Mouse (Mus musculus) MEL-GATA-1-ER (cell line): ENCODE measurements at regions not wholly inside any gene's neighbourhood (a gene's known extent, or its start where the extent isn't known, plus 50 kb on each side); places are given as distances from the start of the nearest gene placed in this dataset.

ENCODE experiments used
- DNase-seq: peaks from one replicate; pipeline ENCODE4 v3.0.0-alpha.2; 2012; ENCODE audit warnings: low read depth; ENCODE audit errors: extremely low read depth

- no peak for DNase-seq
Observed at GRCm38 (mm10) chr2:45884680-45885079, 767.5 kb upstream of the Zeb2 start.

GRCm38 (mm10) chr2:45878656-45879055 is 761.5 kb upstream of the Zeb2 start:
- DNase-seq = no peak

- no peak for DNase-seq
Observed at GRCm38 (mm10) chr2:45859901-45860331, 742.7 kb upstream of the Zeb2 start.

GRCm38 (mm10) chr2:45859445-45859844 is 742.2 kb upstream of the Zeb2 start:
- no peak for DNase-seq

GRCm38 (mm10) chr2:45850018-45850605 is 732.9 kb upstream of the Zeb2 start:
- DNase-seq = no peak

GRCm38 (mm10) chr2:45840389-45840788 is 723.2 kb upstream of the Zeb2 start:
- no peak for DNase-seq

- no peak for DNase-seq
Observed at GRCm38 (mm10) chr2:45836546-45837221, 719.5 kb upstream of the Zeb2 start.

- DNase-seq = no peak
Observed at GRCm38 (mm10) chr2:45817945-45818719, 700.9 kb upstream of the Zeb2 start.

- no peak for DNase-seq
Observed at GRCm38 (mm10) chr2:45814741-45815140, 697.5 kb upstream of the Zeb2 start.

GRCm38 (mm10) chr2:45805329-45805728 is 688.1 kb upstream of the Zeb2 start:
- no peak for DNase-seq

GRCm38 (mm10) chr2:45800131-45800530 is 682.9 kb upstream of the Zeb2 start:
- no peak for DNase-seq

- DNase-seq = no peak
Observed at GRCm38 (mm10) chr2:45793561-45793960, 676.4 kb upstream of the Zeb2 start.

GRCm38 (mm10) chr2:45789739-45790138 is 672.5 kb upstream of the Zeb2 start:
- DNase-seq = no peak

GRCm38 (mm10) chr2:45787732-45788390 is 670.7 kb upstream of the Zeb2 start:
- no peak for DNase-seq

GRCm38 (mm10) chr2:45786787-45787186 is 669.6 kb upstream of the Zeb2 start:
- DNase-seq = no peak

GRCm38 (mm10) chr2:45785684-45786083 is 668.5 kb upstream of the Zeb2 start:
- no peak for DNase-seq

GRCm38 (mm10) chr2:45783634-45784412 is 666.6 kb upstream of the Zeb2 start:
- no peak for DNase-seq

GRCm38 (mm10) chr2:45777466-45777865 is 660.3 kb upstream of the Zeb2 start:
- no peak for DNase-seq

- no peak for DNase-seq
Observed at GRCm38 (mm10) chr2:45776485-45777135, 659.4 kb upstream of the Zeb2 start.

GRCm38 (mm10) chr2:45775691-45776090 is 658.5 kb upstream of the Zeb2 start:
- no peak for DNase-seq

- DNase-seq = no peak
Observed at GRCm38 (mm10) chr2:45774416-45774815, 657.2 kb upstream of the Zeb2 start.
